11 mouse cellular contexts compared by ENCODE assay signal in the genomic region with DNA sequence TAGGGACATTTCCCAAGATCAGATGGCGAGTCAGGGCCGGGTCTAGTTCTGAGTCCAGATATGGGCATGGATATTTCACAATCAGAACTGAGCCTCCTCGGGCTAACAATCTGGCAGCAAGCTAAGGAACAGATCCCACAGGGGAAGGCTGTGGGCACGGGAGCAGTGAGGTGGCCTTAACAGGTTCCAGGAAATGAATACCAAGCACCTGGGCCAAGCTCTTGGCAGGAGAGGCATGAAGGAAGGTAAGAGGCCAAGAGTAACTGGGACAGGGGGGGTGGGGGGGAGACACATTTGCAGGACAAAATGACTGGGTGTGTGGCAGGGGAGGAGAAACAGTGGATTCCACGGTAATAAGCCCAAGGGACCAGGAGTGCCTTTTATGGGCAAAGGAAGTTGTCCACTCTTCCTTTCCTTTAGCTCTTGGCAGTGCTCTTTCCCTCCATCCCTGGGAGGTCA.
DNase-seq lines count a peak whose midpoint lies in the region; ATAC-seq and TF ChIP-seq lines count a peak whose summit lies in the region.
"Had no signal": no experiment of that assay in that cellular context is flagged by ENCODE, and none has a peak within 500 bp of the region (broad histone marks: within the 10 kb centered on the region; RNA-seq: fewer than 3 reads in every experiment).

No protein-coding gene starts in this region.

- no peaks in the 10 kb centered on the region for H3K9me3 ChIP-seq in liver, postnatal 0 days (ENCODE audit: low read length)

- H3K27me3 ChIP-seq in Patski: no peaks in the 10 kb centered on the region
- no peaks in the 10 kb centered on the region for H3K27me3 ChIP-seq in liver, postnatal 0 days (ENCODE audit: insufficient read depth, low read length)

- H3K4me1 ChIP-seq in liver, postnatal 0 days (ENCODE audit: insufficient read depth): no peaks in the 10 kb centered on the region

- WGBS in liver, postnatal 0 days (ENCODE audit: insufficient replicate concordance): 57% methylated on average over 5 of the region's 5 CpGs

- CTCF ChIA-PET in Patski (lab: Charles Lee): interaction anchor here (1.3 kb wide), 1 partner anchor 12 kb away, joined by 4 read pairs; no protein-coding TSS in a partner anchor

- no peak for TF ChIP-seq CTCF in Patski (IDR thresholded peaks at IDR 0.05)
- no peak for TF ChIP-seq CTCF in liver, postnatal 0 days (IDR thresholded peaks at IDR 0.05; ENCODE audit: low read depth)

- H3K9ac ChIP-seq in liver, postnatal 0 days (replicated peaks): no peak overlapping the region

- no peaks in the 10 kb centered on the region for H3K36me3 ChIP-seq in liver, postnatal 0 days (replicated peaks; ENCODE audit: insufficient read depth, low read length)

- in situ Hi-C loops in Patski (cut with MboI; ENCODE audit: low pct_unique_long_range_greater_than_20kb): no loop called here

- no peak overlapping the region for H3K27ac ChIP-seq in liver, postnatal 0 days (ENCODE audit: low read depth)

- POLR2A ChIA-PET in Patski (lab: Charles Lee): interaction anchor here (0.7 kb wide), 1 partner anchor 41 kb away, joined by 5 read pairs; no protein-coding TSS in a partner anchor

- peak; percentile 73 for ATAC-seq in Patski
- ATAC-seq in liver, postnatal 0 days: no peak
- no peak for ATAC-seq in erythroid progenitor cell, adult 5-6 weeks (replicated peaks; ENCODE audit: low FRiP score, poor library complexity, severe bottlenecking)
- ATAC-seq: activated CD4-positive, CD25-positive, alpha-beta regulatory T cell, adult 4 months had no signal

- H3K4me3 ChIP-seq in liver, postnatal 0 days (ENCODE audit: low read depth, low read length): no peak overlapping the region

- H3K4me2 ChIP-seq in liver, postnatal 0 days (ENCODE audit: low read depth, low read length): no peak overlapping the region

- DNase-seq in kidney, postnatal 14 days: peak; percentile 2
- no peak for DNase-seq in kidney, postnatal 4 days
- DNase-seq in Patski (ENCODE audit: low read depth, low spot score): no peak
- DNase-seq in cerebellum, adult 18-20 months: peak; percentile 74 to 86
- DNase-seq in gastrocnemius, postnatal 25 days: peak; percentile 25
- DNase-seq in liver, postnatal 0 days: no peak
- no peak for DNase-seq in embryo, embryonic 11 days
- DNase-seq: left cerebral cortex, postnatal 4 days; midbrain, embryonic 14.5 days had no signal

- TF ChIP-seq EP300 in liver, postnatal 0 days (IDR thresholded peaks at IDR 0.05; ENCODE audit: low read depth): no peak

Comparison
In these comparisons a context has a peak if more than half of its experiments do, and no peak if none do; other contexts are left out.
1. DNase-seq: peak in kidney, postnatal 14 days (single experiment), cerebellum, adult 18-20 months (2 of 2) and gastrocnemius, postnatal 25 days (single experiment); none in kidney, postnatal 4 days (0 of 2), Patski (single experiment), liver, postnatal 0 days (single experiment) and embryo, embryonic 11 days (single experiment).